Mouse (Mus musculus) ES-E14 (cell line): ENCODE results near the gene Uba7.

ENCODE experiments used
- HCFC1 ChIP-seq: IDR thresholded peaks from 2 replicates; pipeline ENCODE4 v1.6.1; 2012; ENCODE audit warnings: low read length, inconsistent platforms, borderline replicate concordance; ENCODE audit not compliant: insufficient read depth
- MAFK ChIP-seq: IDR thresholded peaks from 2 replicates; pipeline ENCODE4 v1.6.1; 2014; ENCODE audit warnings: mild to moderate bottlenecking, low read depth, low read length, inconsistent platforms; ENCODE audit not compliant: insufficient read depth
- ZNF384 ChIP-seq: IDR thresholded peaks from 2 replicates; pipeline ENCODE4 v1.6.1; 2012; ENCODE audit warnings: low read depth, low read length, inconsistent platforms

- TF ChIP-seq MAFK (no peak), HCFC1 (no peak), ZNF384 (no peak)
Measured at GRCm38 (mm10) chr9:108026584-108026983, 51.3 kb downstream of the Uba7 start.
